Mouse (Mus musculus): ENCODE results near the gene Nid1. TPM values are rescaled to one million over a fixed set of nuclear protein-coding genes. Genes with fewer than 3 reads are reported as not detected.
"Not testable (repeated sequence)": the region's sequence is repeated elsewhere in the genome, so short reads cannot be mapped to it uniquely, and the experiment has no call there.

Nid1 gene
- polyA plus RNA-seq, 1 experiment: 41.9 TPM

DNA sequence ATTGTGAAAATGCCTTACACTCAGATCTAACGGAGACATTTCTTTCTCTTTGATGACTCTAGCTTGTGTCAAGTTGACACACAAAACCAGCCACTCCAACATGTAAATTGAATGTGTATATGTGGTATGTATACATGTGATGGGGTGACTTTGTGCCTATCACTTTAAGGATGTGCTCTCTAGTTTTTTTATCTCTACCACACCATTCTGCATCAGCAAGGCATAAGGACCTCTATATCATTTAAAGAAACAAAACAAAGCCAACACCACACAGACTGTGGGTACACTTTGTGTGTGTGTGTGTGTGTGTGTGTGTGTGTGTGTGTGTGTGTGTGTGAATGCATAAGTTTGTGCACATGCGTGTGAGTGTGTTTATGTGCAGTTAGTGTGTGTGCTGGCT, 99.2 kb downstream of the Nid1 start:
- H3K27me3 ChIP-seq (ENCODE audit: control insufficient read depth, insufficient read depth, low read length, poor library complexity, severe bottlenecking): no peaks in the 10 kb centered on the region
- no peak for TF ChIP-seq EP300 (IDR thresholded peaks at IDR 0.05; ENCODE audit: insufficient read depth, low read depth, low read length)
- no peak for TF ChIP-seq POLR2A (IDR thresholded peaks at IDR 0.05; ENCODE audit: insufficient read depth, low read length)
- no peak for TF ChIP-seq CTCF (IDR thresholded peaks at IDR 0.05; ENCODE audit: low read depth, low read length)
- no peaks in the 10 kb centered on the region for H3K4me1 ChIP-seq (ENCODE audit: control insufficient read depth, insufficient read depth, low read length)
- H3K4me3 ChIP-seq (ENCODE audit: low read depth, low read length): no peak overlapping the region
- no peaks in the 10 kb centered on the region for H3K36me3 ChIP-seq (ENCODE audit: control insufficient read depth, insufficient read depth, low read length, poor library complexity, severe bottlenecking)
- no peaks in the 10 kb centered on the region for H3K9me3 ChIP-seq (replicated peaks; ENCODE audit: control insufficient read depth, insufficient read depth, low read length, poor library complexity, severe bottlenecking)
- no peak overlapping the region for H3K27ac ChIP-seq (ENCODE audit: insufficient read depth, low read length)
- H3K9ac ChIP-seq (ENCODE audit: low read depth, poor library complexity, severe bottlenecking): no peak overlapping the region

DNA sequence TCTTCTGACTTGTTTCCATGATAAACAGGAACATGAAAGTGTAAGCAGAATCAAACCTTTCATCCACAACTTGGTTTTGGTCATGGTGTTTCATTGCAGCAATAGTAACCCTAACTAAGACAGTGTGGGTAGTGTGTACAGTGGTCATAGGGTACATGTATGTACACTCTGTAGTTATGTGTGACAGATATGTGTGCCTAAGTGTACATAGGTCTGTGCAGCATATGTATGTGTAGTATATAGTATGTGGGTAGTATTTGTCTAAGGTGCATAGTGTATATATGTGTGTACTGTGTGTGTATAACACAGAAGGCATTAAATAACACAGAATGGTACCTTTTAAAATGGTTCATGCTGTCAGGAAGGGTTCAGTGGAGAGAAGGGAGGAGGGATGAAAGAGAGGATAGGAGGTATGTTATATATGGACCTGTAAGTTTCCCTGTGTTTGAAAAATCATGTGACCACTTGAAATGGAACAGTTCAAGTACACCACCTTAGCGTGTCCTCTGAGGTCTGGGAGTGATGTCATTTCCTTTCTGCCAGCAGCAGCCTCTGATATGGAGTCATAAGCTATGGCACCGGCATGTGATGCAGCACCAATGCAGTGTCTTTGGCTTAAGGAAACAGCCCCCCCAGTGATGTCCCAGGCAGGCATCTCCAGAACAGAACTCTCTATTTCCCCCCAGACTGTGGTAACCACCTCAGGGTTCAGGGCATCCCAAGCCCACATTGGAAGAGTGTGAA, 100.1 kb downstream of the Nid1 start:
- no peak overlapping the region for H3K4me3 ChIP-seq (ENCODE audit: low read depth, low read length)
- H3K27ac ChIP-seq (ENCODE audit: insufficient read depth, low read length): no peak overlapping the region
- TF ChIP-seq POLR2A (IDR thresholded peaks at IDR 0.05; ENCODE audit: insufficient read depth, low read length): no peak
- no peak for TF ChIP-seq CTCF (IDR thresholded peaks at IDR 0.05; ENCODE audit: low read depth, low read length)
- TF ChIP-seq EP300 (IDR thresholded peaks at IDR 0.05; ENCODE audit: insufficient read depth, low read depth, low read length): no peak

DNA sequence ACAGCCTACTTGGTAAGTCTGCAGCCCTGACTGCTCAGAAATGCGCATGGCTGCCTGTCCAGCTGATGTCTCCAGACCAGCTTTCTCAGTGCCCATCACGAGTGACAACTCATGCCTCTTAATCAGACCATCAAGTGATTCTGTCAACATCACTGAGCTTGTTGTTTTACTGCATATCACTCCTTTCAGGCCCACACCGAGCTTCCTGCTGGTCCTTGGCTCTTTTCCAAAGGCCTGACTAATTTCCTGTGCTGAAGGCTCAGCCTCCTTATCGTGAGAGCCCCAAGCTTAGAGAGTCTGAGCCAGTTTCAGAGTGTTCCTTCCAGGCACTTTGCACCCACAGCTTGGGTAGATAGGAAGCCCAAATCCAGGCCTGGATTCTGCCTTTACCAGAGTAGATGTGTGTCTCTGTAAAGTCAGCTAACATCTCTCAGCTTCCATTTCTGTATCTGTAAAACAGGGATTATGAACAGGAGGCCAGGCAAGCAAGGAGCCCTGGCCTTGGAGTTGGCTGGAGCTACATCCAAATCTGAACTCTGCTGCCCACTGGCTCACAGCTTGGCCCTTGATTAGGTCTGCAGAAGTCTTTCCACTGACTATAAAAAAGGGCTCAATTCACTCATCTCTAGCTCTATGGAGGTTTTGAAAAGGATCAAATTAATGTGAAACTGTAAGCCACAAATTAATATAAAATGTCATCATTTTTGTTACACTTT, 101.4 kb downstream of the Nid1 start:
- no peak overlapping the region for H3K9ac ChIP-seq (ENCODE audit: low read depth, poor library complexity, severe bottlenecking)
- no peak overlapping the region for H3K27ac ChIP-seq (ENCODE audit: insufficient read depth, low read length)

More for the DNA sequence above, 100.1 kb downstream of the Nid1 start:
- Histone ChIP-seq H3K27me3 (ENCODE audit: control insufficient read depth, insufficient read depth, low read length, poor library complexity, severe bottlenecking) (no peaks in the 10 kb centered on the region), H3K36me3 (ENCODE audit: control insufficient read depth, insufficient read depth, low read length, poor library complexity, severe bottlenecking) (no peaks in the 10 kb centered on the region), H3K9ac (ENCODE audit: low read depth, poor library complexity, severe bottlenecking) (no peak overlapping the region), H3K9me3 (replicated peaks; ENCODE audit: control insufficient read depth, insufficient read depth, low read length, poor library complexity, severe bottlenecking) (no peaks in the 10 kb centered on the region), H3K4me1 (ENCODE audit: control insufficient read depth, insufficient read depth, low read length) (no peaks in the 10 kb centered on the region)

GRCm38 (mm10) chr13:13543073-13543472, 105.7 kb downstream of the Nid1 start:
- not testable (repeated sequence) for H3K27me3 ChIP-seq (ENCODE audit: control insufficient read depth, insufficient read depth, low read length, poor library complexity, severe bottlenecking); H3K36me3 ChIP-seq (ENCODE audit: control insufficient read depth, insufficient read depth, low read length, poor library complexity, severe bottlenecking); H3K4me3 ChIP-seq (ENCODE audit: low read depth, low read length); H3K9me3 ChIP-seq (replicated peaks; ENCODE audit: control insufficient read depth, insufficient read depth, low read length, poor library complexity, severe bottlenecking); H3K4me1 ChIP-seq (ENCODE audit: control insufficient read depth, insufficient read depth, low read length); H3K27ac ChIP-seq (ENCODE audit: insufficient read depth, low read length); H3K9ac ChIP-seq (ENCODE audit: low read depth, poor library complexity, severe bottlenecking)

More for the DNA sequence above, 101.4 kb downstream of the Nid1 start:
- H3K4me1 ChIP-seq (ENCODE audit: control insufficient read depth, insufficient read depth, low read length): no peaks in the 10 kb centered on the region
- TF ChIP-seq POLR2A (IDR thresholded peaks at IDR 0.05; ENCODE audit: insufficient read depth, low read length) (no peak), EP300 (IDR thresholded peaks at IDR 0.05; ENCODE audit: insufficient read depth, low read depth, low read length) (no peak), CTCF (IDR thresholded peaks at IDR 0.05; ENCODE audit: low read depth, low read length) (no peak)
- no peak overlapping the region for H3K4me3 ChIP-seq (ENCODE audit: low read depth, low read length)
- no peaks in the 10 kb centered on the region for H3K36me3 ChIP-seq (ENCODE audit: control insufficient read depth, insufficient read depth, low read length, poor library complexity, severe bottlenecking)
- no peaks in the 10 kb centered on the region for H3K27me3 ChIP-seq (ENCODE audit: control insufficient read depth, insufficient read depth, low read length, poor library complexity, severe bottlenecking)
- 0 out of 2 replicates have a peak, but pooled peaks cover 5% of the 10 kb centered on the region for H3K9me3 ChIP-seq (replicated peaks; ENCODE audit: control insufficient read depth, insufficient read depth, low read length, poor library complexity, severe bottlenecking)

GRCm38 (mm10) chr13:13546792-13547191, 109.4 kb downstream of the Nid1 start:
- Histone ChIP-seq H3K27me3 (ENCODE audit: control insufficient read depth, insufficient read depth, low read length, poor library complexity, severe bottlenecking) (no peaks in the 10 kb centered on the region), H3K4me3 (ENCODE audit: low read depth, low read length) (no peak overlapping the region)
- TF ChIP-seq CTCF (IDR thresholded peaks at IDR 0.05; ENCODE audit: low read depth, low read length): no peak
- no peak for TF ChIP-seq POLR2A (IDR thresholded peaks at IDR 0.05; ENCODE audit: insufficient read depth, low read length)
- no peak for TF ChIP-seq EP300 (IDR thresholded peaks at IDR 0.05; ENCODE audit: insufficient read depth, low read depth, low read length)

DNA sequence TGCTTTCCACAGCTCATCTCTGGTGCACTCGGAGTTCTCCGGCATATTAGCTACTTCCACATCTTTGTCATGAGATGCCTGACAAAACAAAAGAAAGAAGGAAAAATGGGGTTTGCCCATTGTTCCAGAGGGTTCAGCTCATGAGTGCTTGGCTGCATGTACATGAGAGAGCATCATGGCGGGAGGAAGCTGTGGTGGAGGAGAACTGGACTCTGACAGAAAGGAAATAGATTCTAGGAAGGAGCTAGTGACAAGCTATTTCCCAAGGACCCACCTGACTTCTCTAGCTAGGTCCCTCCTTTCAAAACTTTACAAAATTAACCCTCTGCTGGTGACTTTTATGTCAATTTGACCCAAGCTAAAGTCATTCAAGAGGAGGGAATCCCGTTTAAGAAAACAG, 110.5 kb downstream of the Nid1 start:
- Histone ChIP-seq H3K9ac (ENCODE audit: low read depth, poor library complexity, severe bottlenecking) (no peak overlapping the region), H3K27ac (ENCODE audit: insufficient read depth, low read length) (no peak overlapping the region), H3K36me3 (ENCODE audit: control insufficient read depth, insufficient read depth, low read length, poor library complexity, severe bottlenecking) (no peaks in the 10 kb centered on the region), H3K9me3 (replicated peaks; ENCODE audit: control insufficient read depth, insufficient read depth, low read length, poor library complexity, severe bottlenecking) (peaks cover 7% of the 10 kb centered on the region; the same call in 1 of the 2 replicates), H3K4me1 (ENCODE audit: control insufficient read depth, insufficient read depth, low read length) (no peaks in the 10 kb centered on the region), H3K4me3 (ENCODE audit: low read depth, low read length) (no peak overlapping the region), H3K27me3 (ENCODE audit: control insufficient read depth, insufficient read depth, low read length, poor library complexity, severe bottlenecking) (no peaks in the 10 kb centered on the region)
- TF ChIP-seq CTCF (IDR thresholded peaks at IDR 0.05; ENCODE audit: low read depth, low read length) (no peak), EP300 (IDR thresholded peaks at IDR 0.05; ENCODE audit: insufficient read depth, low read depth, low read length) (no peak), POLR2A (IDR thresholded peaks at IDR 0.05; ENCODE audit: insufficient read depth, low read length) (no peak)

More at GRCm38 (mm10) chr13:13546792-13547191, 109.4 kb downstream of the Nid1 start:
- no peak overlapping the region for H3K27ac ChIP-seq (ENCODE audit: insufficient read depth, low read length)
- H3K4me1 ChIP-seq (ENCODE audit: control insufficient read depth, insufficient read depth, low read length): no peaks in the 10 kb centered on the region
- no peaks in the 10 kb centered on the region for H3K36me3 ChIP-seq (ENCODE audit: control insufficient read depth, insufficient read depth, low read length, poor library complexity, severe bottlenecking)
- H3K9me3 ChIP-seq (replicated peaks; ENCODE audit: control insufficient read depth, insufficient read depth, low read length, poor library complexity, severe bottlenecking): peaks cover 7% of the 10 kb centered on the region; the same call in 1 of the 2 replicates
- H3K9ac ChIP-seq (ENCODE audit: low read depth, poor library complexity, severe bottlenecking): no peak overlapping the region

All from ES-Bruce4 (cell line).